Mouse (Mus musculus): Measurements from ENCODE around the gene Dffb. TPM values are rescaled to one million over a fixed set of nuclear protein-coding genes. Genes with fewer than 3 reads are reported as not detected.

Dffb gene
- polyA plus RNA-seq, 1 experiment from 2014 or later, result 25.5 TPM

Other genes starting within 250 kb of the Dffb start
- 56.2 and 58.1 TPM in 2 replicates for gene A430005L14Rik, start 17.9 kb downstream of the Dffb start, polyA plus RNA-seq (2015; fragmentation: Nextera tagmentation; extraction: Ambion mirVana)
- gene Cep104, start 68 bp upstream of the Dffb start, polyA plus RNA-seq (2015; fragmentation: Nextera tagmentation; extraction: Ambion mirVana), result 11.5 and 11.7 TPM in 2 replicates
- 18.7 and 24.4 TPM in 2 replicates for gene Lrrc47, start 36.6 kb upstream of the Dffb start, polyA plus RNA-seq (2015; fragmentation: Nextera tagmentation; extraction: Ambion mirVana)
- 8.8 and 11.7 TPM in 2 replicates for gene Smim1, start 51.1 kb upstream of the Dffb start, polyA plus RNA-seq (2015; fragmentation: Nextera tagmentation; extraction: Ambion mirVana)
- gene Ccdc27, start 67.6 kb upstream of the Dffb start, polyA plus RNA-seq (2015; fragmentation: Nextera tagmentation; extraction: Ambion mirVana), result 0.05 TPM in 1 of 2 replicates, not detected in the other
- 0.55 and 0.76 TPM in 2 replicates for gene Trp73, start 165.1 kb upstream of the Dffb start, polyA plus RNA-seq (2015; fragmentation: Nextera tagmentation; extraction: Ambion mirVana)
- gene Wrap73, start 167.2 kb upstream of the Dffb start, polyA plus RNA-seq (2015; fragmentation: Nextera tagmentation; extraction: Ambion mirVana), result 37.0 and 38.8 TPM in 2 replicates
- gene Tprgl, start 185.5 kb upstream of the Dffb start, polyA plus RNA-seq (2015; fragmentation: Nextera tagmentation; extraction: Ambion mirVana), result 171 and 177 TPM in 2 replicates
- 14.8 and 17.0 TPM in 2 replicates for gene Megf6, start 195.6 kb upstream of the Dffb start, polyA plus RNA-seq (2015; fragmentation: Nextera tagmentation; extraction: Ambion mirVana)

Data from thymus, postnatal 0 days (tissue).